Mouse (Mus musculus) heart, postnatal 14 days (tissue): Measurements from ENCODE around the gene Nsg1. TPM values are rescaled to one million over a fixed set of nuclear protein-coding genes. Genes with fewer than 3 reads are reported as not detected.

ENCODE experiments used
- DNase-seq, 2 experiments: peaks; one replicate each; pipeline ENCODE4 v3.0.0; 2021 to 2022
- intact Hi-C: fragments of 180-260 bp; cut with DNase I; formaldehyde crosslinking; loops from one replicate; pipeline ENCODE4 v1.15.1; 2025
- total RNA-seq, 2 experiments: library from RNA; stranded (reverse); gene quantifications; 2 replicates each; pipeline ENCODE4 v1.2.3; 2021

Nsg1 gene
- total RNA-seq, 2 experiments from 2014 or later = 8.8 to 11.9 TPM

GRCm38 (mm10) chr5:38152201-38153108, 7.3 kb downstream of the Nsg1 start:
- DNase-seq = no peak

DNA sequence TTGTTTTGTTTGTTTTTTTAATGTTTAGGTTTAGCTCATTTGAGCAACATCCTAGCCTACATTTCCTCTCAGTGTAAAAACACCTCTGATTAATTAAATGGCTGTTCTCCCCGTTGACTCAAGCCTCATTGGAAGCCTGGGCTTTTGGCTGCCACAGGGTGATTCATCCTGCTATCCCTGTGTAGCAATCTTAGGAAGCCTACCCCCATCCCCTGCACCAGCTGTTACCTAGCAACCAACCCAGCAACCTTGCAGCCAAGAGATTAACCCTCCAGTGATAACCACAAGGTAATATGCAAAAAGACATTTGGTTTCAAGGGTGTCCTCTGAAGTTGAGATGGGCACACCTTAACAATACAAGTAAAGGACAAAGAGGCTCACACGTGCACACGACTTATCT, 8.4 kb downstream of the Nsg1 start:
- intact Hi-C loops = no loop called here
- no peak for DNase-seq

More at GRCm38 (mm10) chr5:38152201-38153108, 7.3 kb downstream of the Nsg1 start:
- intact Hi-C loops = no loop called here

GRCm38 (mm10) chr5:38146524-38146923, 13.2 kb downstream of the Nsg1 start:
- DNase-seq = peak; percentile 10 to 18

GRCm38 (mm10) chr5:38140893-38141292, 18.8 kb downstream of the Nsg1 start:
- intact Hi-C loops = no loop called here
- no peak for DNase-seq

More at GRCm38 (mm10) chr5:38146524-38146923, 13.2 kb downstream of the Nsg1 start:
- intact Hi-C loops = no loop called here

- no peak for DNase-seq
- intact Hi-C loops = no loop called here
Measured at GRCm38 (mm10) chr5:38137163-38137562, 22.5 kb downstream of the Nsg1 start.

GRCm38 (mm10) chr5:38136247-38136646, 23.5 kb downstream of the Nsg1 start:
- DNase-seq = no peak
- intact Hi-C loops = no loop called here

GRCm38 (mm10) chr5:38129339-38129738, 30.4 kb downstream of the Nsg1 start:
- no peak for DNase-seq
- intact Hi-C loops = no loop called here

DNA sequence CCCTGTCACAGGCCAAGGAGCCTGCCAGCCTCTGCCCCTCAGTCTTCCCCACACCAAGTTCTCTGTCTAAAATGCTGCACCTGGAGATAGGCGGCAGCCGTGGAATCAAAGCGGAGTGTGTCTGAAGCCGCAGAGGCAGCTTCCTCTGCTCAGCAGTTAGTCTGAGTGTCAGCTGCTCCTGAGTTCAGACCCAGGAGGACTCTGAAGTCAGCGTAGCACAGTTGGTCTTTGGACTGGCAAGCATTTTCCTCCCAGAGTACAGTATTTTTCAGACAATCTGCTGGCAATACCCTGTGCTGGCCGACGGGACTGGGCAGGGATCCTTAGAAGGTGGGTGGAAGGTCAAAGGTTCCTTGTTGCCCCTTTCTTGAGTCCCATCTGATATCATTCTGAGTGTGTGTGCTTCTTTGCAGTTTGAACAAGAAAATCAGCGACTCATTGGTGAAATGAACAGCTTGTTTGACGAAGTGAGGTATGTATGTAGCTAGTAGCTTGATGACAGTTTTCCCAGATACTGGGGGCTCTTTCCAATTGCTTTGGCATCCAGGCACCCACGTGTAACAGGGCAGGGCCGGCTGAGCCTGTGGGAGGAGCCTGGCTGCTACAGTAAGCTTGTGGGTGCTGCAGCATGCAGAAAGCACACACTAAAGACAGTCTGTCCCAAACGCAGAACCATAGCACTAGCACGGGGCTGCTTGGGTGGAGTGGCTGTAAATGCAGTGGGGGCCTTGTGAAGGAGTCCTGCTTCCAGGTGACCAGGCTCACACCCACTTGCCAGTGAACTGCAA, 33.0 kb downstream of the Nsg1 start:
- DNase-seq = no peak
- intact Hi-C loops = no loop called here

DNA sequence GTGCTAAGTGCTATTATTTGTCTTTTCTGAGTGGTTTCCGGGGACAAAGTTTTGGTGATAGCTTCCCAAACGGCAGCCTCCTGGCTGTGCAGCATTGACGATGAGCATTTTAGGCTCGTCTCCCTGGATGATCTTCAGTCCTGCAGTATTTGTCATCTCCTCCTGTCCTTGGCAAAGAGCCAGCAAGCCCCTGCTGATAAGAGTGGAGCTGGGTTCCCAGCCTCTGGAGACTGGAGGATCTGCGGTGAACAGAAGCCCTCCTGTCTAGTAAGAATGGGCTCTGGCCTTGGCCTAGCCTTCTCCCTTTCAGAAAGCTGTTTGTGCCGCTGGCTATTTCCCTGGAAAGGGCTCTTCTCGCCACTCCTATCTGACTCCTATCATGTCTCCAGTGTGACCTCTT, 38.0 kb downstream of the Nsg1 start:
- intact Hi-C loops = no loop called here
- DNase-seq = no peak

DNA sequence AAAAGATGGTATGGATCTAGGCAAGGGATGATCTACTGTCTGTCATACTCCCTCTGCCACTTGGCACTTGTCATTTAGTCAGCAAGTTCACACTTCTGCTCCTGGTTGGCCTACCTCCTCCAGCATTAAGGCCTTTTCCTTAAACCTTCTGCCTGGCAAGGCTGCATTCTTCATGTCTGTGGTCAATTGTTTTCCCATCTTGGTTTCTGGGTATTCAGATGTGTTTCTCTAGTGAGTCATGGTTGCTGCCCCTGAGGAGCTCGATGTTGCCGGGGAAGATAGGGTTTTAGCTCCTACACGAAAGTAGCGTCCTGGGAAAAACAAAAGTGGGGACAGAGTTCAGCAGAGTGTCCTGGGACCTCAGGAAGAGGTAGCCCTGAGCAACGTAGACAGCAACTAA, 40.4 kb downstream of the Nsg1 start:
- DNase-seq = no peak
- intact Hi-C loops = no loop called here

DNA sequence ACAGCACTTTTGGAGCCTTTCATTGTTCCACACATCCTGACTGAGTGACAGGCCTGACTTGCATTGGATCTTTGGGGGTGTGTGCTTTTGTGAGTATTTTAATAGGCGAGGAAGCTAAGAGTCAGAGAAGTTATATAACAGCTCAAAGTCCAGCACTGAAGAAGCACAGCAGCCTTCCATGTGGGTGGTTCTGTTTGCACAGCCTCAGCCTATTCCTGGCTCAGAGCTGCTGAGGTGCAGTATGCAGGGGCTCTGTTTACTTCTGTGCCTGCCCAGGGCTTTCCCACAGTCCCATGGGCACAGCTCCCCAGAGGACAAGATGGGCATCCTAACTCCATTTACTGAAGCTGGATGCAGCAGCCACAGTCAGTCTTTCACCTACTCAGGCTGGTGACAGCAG, 42.7 kb downstream of the Nsg1 start:
- no peak for DNase-seq
- intact Hi-C loops = no loop called here

DNA sequence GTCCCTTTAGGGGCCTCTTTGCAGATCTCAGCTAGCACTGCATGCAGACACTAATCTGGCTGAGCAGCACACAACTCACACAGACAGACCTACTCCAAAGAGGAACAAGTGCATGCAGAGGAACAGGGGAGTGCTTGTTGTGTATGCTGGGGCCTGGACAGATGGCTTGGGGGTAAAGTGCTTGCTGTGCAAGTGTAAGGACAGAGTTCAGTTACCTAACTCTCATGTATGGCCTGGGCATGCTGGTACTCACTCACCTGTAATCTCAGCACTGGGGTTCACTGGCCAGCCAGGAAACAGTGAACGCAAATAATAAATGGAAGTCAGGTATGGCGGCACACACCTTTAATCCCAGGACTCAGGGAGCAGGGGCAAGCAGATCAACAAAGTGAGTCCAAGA, 45.2 kb downstream of the Nsg1 start:
- intact Hi-C loops = no loop called here
- DNase-seq = no peak

DNA sequence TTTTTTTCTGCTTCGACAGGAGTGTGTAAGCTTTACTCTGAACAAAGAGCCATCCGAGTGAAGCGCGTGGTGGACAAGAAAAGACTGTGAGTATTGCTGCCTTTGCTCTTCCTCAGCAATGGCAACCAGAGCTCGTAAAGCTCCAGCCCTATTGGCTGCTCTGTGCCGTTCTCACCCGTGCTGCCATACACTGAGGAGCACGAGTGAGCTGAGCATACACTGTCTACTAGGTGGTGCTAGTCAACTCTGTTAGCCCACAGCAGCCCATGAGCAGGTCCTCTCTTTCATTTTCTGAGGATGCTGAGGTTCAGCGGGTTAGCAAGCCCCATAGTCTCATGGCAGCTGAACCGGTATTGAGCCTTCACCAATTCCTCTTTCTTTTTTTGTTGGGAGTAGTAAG, 52.9 kb downstream of the Nsg1 start:
- intact Hi-C loops = no loop called here
- no peak for DNase-seq

GRCm38 (mm10) chr5:38106080-38106697, 53.5 kb downstream of the Nsg1 start:
- intact Hi-C loops = no loop called here
- no peak for DNase-seq

- no peak for DNase-seq
- intact Hi-C loops = no loop called here
Measured at GRCm38 (mm10) chr5:38102945-38103344, 56.8 kb downstream of the Nsg1 start.

DNA sequence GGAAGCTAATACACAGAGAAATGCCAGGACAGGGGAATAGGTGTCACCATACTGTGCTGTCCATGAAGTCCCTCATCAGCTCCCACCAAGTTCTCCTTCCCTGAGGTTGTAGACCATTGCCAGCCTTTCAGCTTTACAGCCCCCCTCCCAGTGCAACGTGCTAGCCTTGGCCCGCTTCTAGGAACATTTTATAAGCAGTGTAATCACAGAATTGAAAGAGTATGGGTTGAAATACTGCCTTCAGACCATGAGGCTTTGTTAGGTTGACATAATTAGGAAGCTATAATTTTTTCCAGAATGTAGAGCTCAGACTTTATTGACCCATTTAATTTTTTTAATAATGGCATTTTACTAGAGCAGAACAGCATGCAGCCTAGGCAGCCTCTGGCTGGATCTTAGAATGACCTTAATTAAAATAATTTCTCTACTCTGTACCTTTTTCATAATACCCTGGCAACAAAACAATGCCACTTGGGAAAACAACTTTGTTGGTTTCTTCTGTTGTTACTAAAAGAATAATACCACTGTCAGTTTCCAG, 60.5 kb downstream of the Nsg1 start:
- DNase-seq = no peak
- intact Hi-C loops = loop anchor here (2.0 to 10.0 kb wide), 2 partner anchors 100 to 804 kb away; no protein-coding TSS in a partner anchor

- no peak for DNase-seq
- intact Hi-C loops = loop anchor here (2.0 to 10.0 kb wide), 2 partner anchors 101 to 803 kb away; no protein-coding TSS in a partner anchor
Measured at GRCm38 (mm10) chr5:38097501-38098093, 62.1 kb downstream of the Nsg1 start.

- intact Hi-C loops = loop anchor here (10.0 kb wide), 1 partner anchor 800 kb away; no protein-coding TSS in a partner anchor
Measured at GRCm38 (mm10) chr5:38094331-38094730, 65.4 kb downstream of the Nsg1 start.

GRCm38 (mm10) chr5:38091966-38092304, 67.8 kb downstream of the Nsg1 start:
- intact Hi-C loops = loop anchor here (10.0 kb wide), 1 partner anchor 797 kb away; no protein-coding TSS in a partner anchor
- DNase-seq = no peak

More at GRCm38 (mm10) chr5:38094331-38094730, 65.4 kb downstream of the Nsg1 start:
- DNase-seq = no peak
